Mouse (Mus musculus): ENCODE data around the gene Ak2. TPM values are rescaled to one million over a fixed set of nuclear protein-coding genes. Genes with fewer than 3 reads are reported as not detected.

The Ak2 gene
- polyA plus RNA-seq (2014; fragmentation: Illumina TruSeq; extraction: RNeasy Lipid Tissue Mini Kit (QIAGEN cat#74804); ENCODE audit: low read depth, low replicate concordance) = 80.0 TPM

DNA sequence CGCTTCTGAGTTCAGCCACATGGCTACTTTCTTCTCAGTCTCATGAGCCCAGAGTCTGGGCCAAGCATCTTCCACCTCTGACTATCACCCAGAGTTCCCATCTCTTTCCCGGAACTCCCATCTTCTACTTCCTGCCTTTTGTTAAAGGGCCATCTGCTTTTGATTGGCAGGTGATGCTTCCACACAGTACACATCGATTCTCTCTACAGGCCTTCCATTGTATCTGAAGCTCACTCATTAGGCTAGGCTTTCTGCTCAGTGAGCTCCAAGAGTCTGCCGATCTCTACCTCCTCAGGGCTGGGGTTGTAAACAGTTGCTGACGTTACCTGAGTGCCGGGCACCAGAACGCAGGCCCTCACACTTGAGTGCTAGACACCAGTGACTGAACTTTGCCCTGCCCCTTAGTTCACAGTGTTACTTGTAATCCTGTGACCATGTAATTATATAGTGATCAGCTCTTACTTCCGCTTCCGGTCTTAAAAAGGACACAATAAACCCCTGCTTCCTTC lies at the start of gene Ak2:
Gene Ak2 (plus strand): TSS at position 459 of the 509 bp plus-strand sequence.

DNA sequence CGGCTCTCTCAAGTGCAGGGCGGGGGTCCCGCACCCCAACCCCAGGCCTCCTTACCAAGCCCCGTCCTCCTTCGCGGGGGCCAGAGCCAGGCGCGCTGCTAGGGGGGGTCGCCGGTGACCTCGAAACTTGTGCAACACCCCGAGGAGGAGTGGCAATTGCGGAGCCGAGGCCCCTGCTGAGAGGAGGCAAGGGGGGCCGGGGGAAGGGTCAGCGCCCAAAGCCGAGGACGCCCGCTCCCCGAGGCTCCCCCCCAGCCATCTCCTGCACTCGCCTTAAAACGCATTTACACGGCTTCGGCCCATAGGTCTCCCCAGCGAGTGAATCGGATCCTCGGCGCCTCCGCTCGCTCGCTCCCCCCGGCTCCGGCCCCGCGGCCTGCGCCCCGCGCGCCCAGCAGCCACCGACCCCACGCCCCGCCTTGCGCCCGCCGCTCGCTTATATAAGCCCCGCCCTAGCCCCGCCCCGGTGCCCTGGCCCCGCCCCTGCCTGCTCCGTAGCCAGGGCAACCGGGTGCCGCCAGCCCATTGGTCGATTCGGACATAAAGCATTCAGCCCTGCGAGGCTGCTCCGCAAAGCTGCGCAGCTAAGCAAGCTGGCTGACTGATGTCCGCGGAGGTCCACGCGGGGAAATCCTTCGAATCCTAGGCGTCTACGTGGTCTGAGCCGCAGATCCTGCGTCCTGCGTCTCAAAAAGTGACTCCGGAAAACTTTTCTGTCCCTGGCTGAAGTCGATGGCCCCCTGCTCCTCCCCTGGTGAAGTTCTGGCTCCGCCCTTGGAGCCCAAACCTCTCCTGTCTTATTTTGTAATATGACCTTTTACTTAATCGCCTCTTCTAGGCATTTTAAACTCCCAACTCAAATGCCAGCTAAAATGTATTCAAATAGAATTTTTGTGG lies 29.5 kb upstream of the Ak2 start, which contains the start of gene Azin2:
Gene Azin2 (minus strand): TSS at position 414 of the 897 bp plus-strand sequence.

DNA sequence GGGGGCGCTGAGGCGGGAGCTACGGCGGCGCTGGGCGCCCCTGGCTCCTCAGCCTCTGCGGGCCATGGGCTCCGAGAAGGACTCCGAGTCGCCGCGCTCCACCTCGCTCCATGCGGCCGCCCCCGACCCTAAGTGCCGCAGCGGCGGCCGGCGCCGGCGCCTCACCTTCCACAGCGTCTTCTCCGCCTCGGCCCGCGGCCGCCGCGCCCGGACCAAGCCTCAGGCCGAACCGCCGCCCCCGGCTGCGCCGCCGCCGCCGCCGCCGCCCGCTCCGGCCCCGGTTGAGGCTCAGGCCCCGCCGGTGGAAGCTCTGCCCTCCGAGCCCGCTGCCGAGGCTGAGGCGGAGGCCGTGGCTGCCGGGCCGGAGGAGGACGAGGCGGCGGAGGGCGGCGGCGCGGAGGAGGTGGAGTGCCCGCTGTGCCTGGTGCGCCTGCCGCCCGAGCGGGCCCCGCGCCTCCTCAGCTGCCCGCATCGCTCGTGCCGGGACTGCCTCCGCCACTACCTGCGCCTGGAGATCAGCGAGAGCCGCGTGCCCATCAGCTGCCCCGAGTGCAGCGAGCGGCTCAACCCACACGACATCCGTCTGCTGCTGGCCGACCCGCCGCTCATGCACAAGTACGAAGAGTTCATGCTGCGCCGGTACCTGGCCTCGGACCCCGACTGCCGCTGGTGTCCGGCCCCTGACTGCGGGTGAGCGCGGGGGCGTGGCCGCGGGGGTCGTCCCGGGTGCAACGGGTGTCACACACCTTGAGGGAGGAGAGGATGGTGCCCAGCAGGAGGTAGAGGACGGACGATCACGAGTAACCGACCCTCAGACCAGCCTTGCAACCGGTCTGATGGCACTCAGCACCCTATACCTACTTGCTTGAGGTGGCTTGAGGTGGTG lies 66.7 kb downstream of the Ak2 start, which contains the start of gene Rnf19b:
Gene Rnf19b (plus strand): TSS at position 65 of the 886 bp plus-strand sequence.

Other genes starting within 250 kb of the Ak2 start
- gene A3galt2, start 236.6 kb upstream of the Ak2 start, polyA plus RNA-seq (2014; fragmentation: Illumina TruSeq; extraction: RNeasy Lipid Tissue Mini Kit (QIAGEN cat#74804); ENCODE audit: low read depth, low replicate concordance) = 0.47 TPM
- 10.1 TPM for gene Zfp362, start 185.9 kb upstream of the Ak2 start, polyA plus RNA-seq (2014; fragmentation: Illumina TruSeq; extraction: RNeasy Lipid Tissue Mini Kit (QIAGEN cat#74804); ENCODE audit: low read depth, low replicate concordance)
- 1.0 TPM for gene Trim62, start 108.4 kb upstream of the Ak2 start, polyA plus RNA-seq (2014; fragmentation: Illumina TruSeq; extraction: RNeasy Lipid Tissue Mini Kit (QIAGEN cat#74804); ENCODE audit: low read depth, low replicate concordance)
- 2.6 TPM for gene Azin2, start 29.5 kb upstream of the Ak2 start, polyA plus RNA-seq (2014; fragmentation: Illumina TruSeq; extraction: RNeasy Lipid Tissue Mini Kit (QIAGEN cat#74804); ENCODE audit: low read depth, low replicate concordance)
- 25.3 TPM for gene Rnf19b, start 66.3 kb downstream of the Ak2 start, polyA plus RNA-seq (2014; fragmentation: Illumina TruSeq; extraction: RNeasy Lipid Tissue Mini Kit (QIAGEN cat#74804); ENCODE audit: low read depth, low replicate concordance)
- gene Tmem54, start 113.6 kb downstream of the Ak2 start, polyA plus RNA-seq (2014; fragmentation: Illumina TruSeq; extraction: RNeasy Lipid Tissue Mini Kit (QIAGEN cat#74804); ENCODE audit: low read depth, low replicate concordance) = not detected
- 0.39 TPM for gene Hpca, start 130.1 kb downstream of the Ak2 start, polyA plus RNA-seq (2014; fragmentation: Illumina TruSeq; extraction: RNeasy Lipid Tissue Mini Kit (QIAGEN cat#74804); ENCODE audit: low read depth, low replicate concordance)
- gene Fndc5, start 145.0 kb downstream of the Ak2 start, polyA plus RNA-seq (2014; fragmentation: Illumina TruSeq; extraction: RNeasy Lipid Tissue Mini Kit (QIAGEN cat#74804); ENCODE audit: low read depth, low replicate concordance) = 330 TPM
- gene S100pbp, start 197.8 kb downstream of the Ak2 start, polyA plus RNA-seq (2014; fragmentation: Illumina TruSeq; extraction: RNeasy Lipid Tissue Mini Kit (QIAGEN cat#74804); ENCODE audit: low read depth, low replicate concordance) = 12.3 TPM
- 23.2 TPM for gene Yars, start 197.8 kb downstream of the Ak2 start, polyA plus RNA-seq (2014; fragmentation: Illumina TruSeq; extraction: RNeasy Lipid Tissue Mini Kit (QIAGEN cat#74804); ENCODE audit: low read depth, low replicate concordance)